Mouse (Mus musculus) small intestine, adult 2 months (tissue): ENCODE measurements around the gene Dpp8.

Source experiments
- CTCF ChIP-seq: fragments of 200-500 bp; IDR thresholded peaks from 2 replicates; pipeline ENCODE4 v1.5.1; 2012; ENCODE audit warnings: low read depth, mild to moderate bottlenecking, control low read depth, inconsistent platforms, low read length, moderate library complexity, mixed read lengths; ENCODE audit not compliant: insufficient replicate concordance, insufficient read length; ENCODE audit errors: extremely low read depth
- POLR2A ChIP-seq: fragments of 200-500 bp; IDR thresholded peaks from 2 replicates; pipeline ENCODE4 v1.6.1; 2012; ENCODE audit warnings: low read depth, mild to moderate bottlenecking, control low read depth, inconsistent platforms, low read length, moderate library complexity

- no peak for TF ChIP-seq CTCF
- no peak for TF ChIP-seq POLR2A
Observed at GRCm38 (mm10) chr9:65016978-65017827, 15.0 kb upstream of the Dpp8 start.
